Mouse (Mus musculus): ENCODE data around the gene Ddr2.

Ddr2 gene

DNA sequence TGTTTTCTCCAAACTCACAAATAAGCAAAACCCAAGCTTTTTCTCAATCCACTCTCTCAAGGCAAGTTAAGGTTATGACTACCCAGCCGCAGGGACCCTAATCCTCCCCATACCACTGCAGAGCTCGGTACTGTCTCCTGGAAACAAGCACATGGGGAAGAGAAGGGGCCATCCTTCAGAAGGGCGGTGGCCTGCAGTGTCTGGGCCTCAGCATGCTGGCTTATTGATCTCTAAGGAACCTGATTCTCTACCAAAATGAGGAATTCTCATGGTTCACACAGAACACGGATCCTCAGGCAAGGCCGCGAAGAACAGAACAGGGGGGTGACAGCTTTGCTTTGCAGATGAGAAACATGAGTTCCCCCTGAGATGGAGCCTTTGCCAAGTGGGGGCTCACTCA, 159.0 kb downstream of the Ddr2 start:
- in situ Hi-C loops (cut with MboI, MseI): loop anchor here (25.0 kb wide), 1 partner anchor 1936 kb away; the partner anchor contains the start of gene Gm10521

DNA sequence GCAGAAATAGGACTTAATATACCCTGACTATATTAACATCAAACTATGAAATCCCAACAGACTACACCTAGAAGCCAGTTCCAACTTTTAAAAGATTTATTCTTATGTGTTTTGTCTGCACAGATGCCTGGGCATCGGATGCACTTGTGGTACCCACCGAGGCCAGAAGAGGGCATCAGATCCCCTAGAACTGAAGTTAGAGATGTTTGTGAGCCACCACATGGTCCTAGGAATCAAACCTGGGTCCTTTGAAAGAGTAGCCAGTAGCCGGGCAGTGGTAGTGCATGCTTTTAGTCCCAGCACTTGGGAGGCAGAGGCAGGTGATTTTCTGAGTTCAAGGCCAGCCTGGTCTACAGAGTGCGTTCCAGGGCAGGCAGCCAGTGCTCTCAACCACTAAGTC, 159.9 kb downstream of the Ddr2 start:
- in situ Hi-C loops (cut with MboI, MseI): loop anchor here (25.0 kb wide), 1 partner anchor 1937 kb away; the partner anchor contains the start of gene Gm10521

DNA sequence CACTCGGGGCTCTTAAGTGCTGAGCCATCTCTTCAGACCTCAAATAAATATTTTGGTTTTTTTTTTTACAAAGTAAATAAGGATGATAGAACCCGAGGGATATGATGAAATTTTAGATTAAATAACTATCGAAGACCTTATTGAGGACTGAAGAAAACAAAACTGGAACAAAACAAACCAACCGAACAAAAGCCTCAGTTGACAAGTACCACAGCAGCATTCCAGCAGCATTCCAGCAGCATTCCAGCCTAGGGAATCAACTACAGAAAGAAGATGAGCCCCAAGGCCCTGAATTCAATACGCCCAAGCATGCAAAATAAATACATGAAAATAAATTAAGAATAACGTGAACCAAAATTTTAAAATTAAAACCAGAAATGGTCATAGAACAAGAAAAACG, 160.6 kb downstream of the Ddr2 start:
- in situ Hi-C loops (cut with MboI, MseI): loop anchor here (5.0 to 25.0 kb wide), 2 partner anchors 187 to 1937 kb away; partner anchors contain the start of gene Gm10521

DNA sequence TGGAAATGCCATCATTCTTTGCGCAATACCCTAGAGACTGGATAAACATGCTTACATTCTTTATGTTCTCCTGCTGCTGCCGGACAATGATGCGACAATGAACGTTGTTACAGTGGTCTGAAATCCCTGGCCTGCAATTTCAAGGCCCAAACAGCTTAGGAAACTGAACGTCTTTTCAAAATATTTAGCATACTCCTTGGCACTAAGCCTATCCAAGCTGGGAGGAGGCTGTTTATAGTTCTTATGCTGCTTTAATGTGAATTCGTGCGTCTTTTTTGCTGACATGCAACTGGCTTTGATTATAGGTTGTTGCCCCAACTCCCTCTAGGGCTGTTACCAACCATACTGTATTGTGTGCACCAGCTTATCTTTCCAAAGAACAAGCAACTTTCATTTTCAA, 161.7 kb downstream of the Ddr2 start:
- in situ Hi-C loops (cut with MboI, MseI): loop anchor here (5.0 kb wide), 1 partner anchor 188 kb away; no protein-coding TSS in a partner anchor

DNA sequence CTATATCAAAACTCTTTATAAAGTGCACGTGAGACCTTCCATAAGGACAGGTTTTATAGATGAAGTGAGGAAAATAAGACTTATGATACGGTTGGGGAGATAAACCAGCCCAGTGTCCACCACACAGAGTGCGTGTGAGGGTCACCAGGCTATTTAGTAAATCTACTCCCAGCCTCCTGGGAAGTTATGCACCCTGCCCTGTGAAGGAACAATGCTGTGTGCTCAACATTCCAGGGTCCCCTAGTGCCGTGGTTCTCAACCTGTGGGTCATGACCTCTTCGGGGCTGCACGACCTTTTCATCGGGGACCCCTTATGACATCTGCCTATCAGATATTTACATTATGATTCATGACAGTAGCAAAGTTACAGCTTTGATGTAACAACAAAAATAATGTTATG, 162.3 kb downstream of the Ddr2 start:
- in situ Hi-C loops (cut with MboI, MseI): loop anchor here (5.0 kb wide), 1 partner anchor 189 kb away; no protein-coding TSS in a partner anchor

DNA sequence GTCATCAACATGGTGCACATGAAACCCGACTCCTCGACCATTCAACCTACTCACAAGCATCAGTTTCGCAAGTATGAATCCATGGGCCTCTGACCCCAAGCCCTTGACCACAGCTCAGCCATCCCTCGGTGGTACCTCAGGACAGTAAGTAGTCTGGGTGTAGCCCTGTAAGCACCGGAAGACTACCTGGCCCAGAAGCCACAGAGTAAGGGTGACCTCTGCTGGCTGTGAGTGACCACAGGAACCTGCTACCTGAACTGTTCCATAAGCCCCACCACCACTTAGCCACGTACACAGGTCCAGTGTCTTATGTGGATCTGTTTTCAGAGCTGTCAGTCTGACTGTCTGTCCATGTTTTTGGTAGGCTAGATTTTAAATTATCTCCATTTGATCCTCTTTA, 162.9 kb downstream of the Ddr2 start:
- in situ Hi-C loops (cut with MboI, MseI): loop anchor here (5.0 kb wide), 1 partner anchor 190 kb away; no protein-coding TSS in a partner anchor

DNA sequence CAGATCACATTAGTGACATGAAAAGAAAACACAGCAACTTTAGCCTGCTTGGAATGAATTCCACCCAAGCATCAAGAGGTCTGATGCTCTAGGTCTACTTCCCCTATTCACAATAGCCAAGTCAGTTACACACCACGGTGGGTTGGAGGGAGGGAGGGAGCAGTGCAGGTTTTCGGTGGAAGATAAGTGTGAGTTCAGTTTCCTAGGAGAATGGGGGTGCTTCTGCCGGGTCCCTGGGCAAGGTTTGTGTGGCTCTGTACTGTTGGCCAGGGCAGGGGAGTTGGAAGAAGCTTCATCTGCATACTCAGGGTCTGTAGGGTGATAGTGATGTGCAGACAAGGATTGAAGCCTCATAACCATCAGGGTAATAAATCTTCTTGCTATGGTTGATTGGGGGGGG, 164.6 kb downstream of the Ddr2 start:
- in situ Hi-C loops (cut with MboI, MseI): loop anchor here (5.0 kb wide), 1 partner anchor 191 kb away; no protein-coding TSS in a partner anchor

DNA sequence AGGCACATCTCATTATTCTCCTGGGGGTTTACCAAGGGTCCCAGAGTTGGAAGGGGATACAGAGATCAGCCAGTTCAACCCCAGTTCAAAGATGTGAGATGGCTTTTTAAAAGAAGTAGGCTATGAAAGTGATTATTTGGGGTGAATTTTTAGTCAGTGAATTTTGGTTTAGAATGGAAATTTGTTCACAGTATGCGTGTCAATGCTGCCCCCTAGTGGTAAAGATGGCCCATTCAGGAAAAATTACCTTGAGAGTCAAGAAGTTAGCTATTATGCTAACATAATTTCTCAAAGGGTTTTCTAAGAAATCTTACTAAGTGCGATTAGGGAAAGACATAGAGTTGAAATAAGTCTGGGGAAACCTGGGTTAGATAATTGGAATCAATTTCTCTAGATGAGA, 171.2 kb downstream of the Ddr2 start:
- in situ Hi-C loops (cut with MboI, MseI): loop anchor here (10.0 kb wide), 1 partner anchor 265 kb away; no protein-coding TSS in a partner anchor

DNA sequence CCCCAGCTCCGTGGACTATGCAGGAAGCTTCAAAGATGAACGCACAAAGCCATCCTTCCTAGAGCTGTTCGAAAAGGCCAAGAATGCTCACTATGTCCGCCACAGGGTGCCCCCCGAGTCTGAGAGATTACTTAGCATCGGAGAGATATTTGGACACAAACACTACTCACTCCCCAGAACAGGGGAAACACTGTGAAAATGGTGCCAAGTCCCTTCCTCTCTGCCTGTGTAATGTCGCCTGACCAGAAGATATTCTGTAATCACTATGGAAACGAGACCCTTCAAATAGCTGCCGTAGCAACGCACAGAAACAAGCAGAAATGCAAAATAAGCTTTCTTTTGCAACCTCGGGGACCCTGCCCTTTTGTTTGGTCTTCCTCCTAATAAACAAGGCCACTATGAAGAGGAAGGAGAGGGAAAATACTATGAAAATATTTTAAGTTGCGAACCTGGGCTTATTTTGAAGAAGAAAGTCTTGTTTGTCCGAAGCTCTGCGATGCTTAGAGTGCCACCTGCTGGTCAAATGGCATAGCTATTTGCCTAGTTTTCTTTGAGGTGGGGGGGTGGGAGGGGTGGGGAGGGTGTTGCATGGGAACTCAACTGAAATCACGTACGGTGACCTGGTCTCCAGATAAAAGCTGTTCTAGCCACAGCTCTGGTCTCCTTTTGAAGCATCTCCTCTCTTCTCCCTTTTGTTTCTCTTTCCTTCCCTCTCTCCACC, 176.4 kb downstream of the Ddr2 start:
- in situ Hi-C loops (cut with MboI, MseI): loop anchor here (10.0 kb wide), 1 partner anchor 259 kb away; no protein-coding TSS in a partner anchor

DNA sequence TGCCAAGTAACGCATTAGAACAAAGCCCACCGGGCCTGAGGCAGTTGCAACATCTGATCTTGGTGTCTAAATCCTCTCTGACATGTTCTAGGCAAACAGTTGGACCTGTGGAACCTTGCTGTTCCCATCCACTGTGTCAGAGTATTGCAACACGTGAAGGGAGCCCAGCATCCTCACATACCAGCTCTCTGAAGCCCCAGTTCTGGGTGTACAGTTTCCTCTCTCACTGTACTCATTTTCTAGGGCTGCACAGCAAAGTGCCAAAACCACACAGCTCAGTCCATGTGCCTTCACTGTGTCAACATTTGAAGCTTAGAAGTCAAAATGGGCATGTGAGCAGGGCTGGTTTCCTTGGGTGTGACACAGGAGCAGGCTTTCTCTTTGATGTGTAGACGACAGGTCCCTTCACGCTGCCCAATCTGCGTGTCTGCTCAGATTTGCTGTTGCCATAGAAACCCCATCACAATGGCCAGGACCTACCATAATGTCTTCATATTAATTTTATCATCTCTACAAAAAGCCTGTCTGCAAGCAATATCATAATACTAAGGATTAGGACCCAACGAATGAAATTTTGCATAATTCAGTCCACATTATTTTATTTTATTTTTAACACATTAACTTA, 178.3 kb downstream of the Ddr2 start:
- in situ Hi-C loops (cut with MboI, MseI): loop anchor here (10.0 kb wide), 1 partner anchor 257 kb away; no protein-coding TSS in a partner anchor

DNA sequence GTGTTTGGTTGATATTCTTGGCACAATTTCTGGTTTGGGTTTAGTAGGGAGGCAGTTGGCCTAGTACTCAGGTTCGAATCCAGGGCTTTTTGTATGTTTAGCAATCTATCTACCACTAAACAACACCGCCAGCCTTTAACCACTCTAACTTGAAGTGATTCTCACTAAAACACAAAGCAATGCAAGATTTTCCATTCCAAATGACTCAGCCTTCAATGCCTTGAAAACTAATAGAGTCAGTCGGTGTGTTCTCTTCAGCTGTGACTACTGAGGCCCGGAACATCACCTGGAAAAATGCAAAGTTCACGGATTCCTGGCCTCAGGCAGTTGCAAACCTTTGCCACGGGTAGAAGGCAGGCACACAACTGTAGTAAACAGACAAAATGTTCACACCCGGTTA, 178.9 kb downstream of the Ddr2 start:
- in situ Hi-C loops (cut with MboI, MseI): loop anchor here (10.0 kb wide), 1 partner anchor 257 kb away; no protein-coding TSS in a partner anchor

DNA sequence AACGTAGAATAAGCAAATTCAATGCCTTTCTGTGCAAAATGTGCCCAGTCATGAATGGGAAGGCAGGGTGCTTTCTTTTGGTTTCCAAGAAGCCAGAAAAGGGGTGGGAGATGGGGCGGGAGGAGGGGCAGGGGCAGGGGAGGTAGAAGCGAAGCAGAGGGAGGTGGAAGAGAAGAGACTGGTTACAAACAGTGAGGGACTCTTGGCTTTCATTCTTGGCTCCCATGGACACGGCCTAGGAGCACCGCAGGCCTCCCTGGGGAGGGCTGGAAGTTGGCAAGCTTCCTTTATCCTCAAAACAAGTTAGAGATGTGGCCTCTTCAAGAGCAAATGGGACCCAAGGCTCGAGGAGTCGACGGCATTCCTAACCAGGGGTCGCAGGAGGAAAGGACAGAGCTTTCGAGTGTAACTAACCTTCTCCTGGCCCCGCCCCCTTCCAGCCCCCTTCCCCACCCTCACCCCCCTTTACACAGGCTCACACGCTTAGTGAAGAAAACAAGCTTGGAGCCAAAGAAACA, 182.0 kb downstream of the Ddr2 start, which contains the start of gene Ccdc190:
TSS of gene Ccdc190 (plus strand) at position 195 of the 518 bp plus-strand sequence.
- in situ Hi-C loops (cut with MboI, MseI): no loop called here

DNA sequence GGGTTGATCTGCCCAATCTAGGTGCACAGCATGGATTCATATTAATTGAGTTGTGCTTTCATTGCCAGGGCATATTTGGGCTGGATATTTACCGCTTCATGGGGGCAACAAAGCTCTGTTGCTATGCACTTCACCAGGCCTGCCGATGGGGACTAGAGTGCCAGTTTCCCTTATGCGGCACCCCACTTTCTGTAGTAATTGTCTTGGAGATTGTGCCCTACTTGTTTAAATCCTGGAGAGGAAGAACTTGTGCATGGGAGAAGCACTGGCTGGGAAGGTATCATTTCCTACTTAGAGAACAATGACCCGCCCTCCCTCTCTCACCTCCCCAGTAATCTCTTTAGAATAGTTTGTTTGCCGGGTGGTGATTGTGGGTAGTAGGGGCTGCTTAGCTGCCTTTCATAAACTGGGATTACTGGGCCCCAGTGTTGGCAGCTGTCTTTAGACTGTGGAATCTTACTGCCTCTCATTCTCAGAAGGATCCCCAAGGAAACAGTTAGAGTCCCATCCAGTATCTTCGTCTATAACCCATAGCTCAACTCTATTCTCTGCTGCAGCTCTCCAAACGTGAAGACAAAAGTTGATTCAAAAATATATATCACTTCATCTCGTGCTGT, 182.7 kb downstream of the Ddr2 start:
- in situ Hi-C loops (cut with MboI, MseI): no loop called here

DNA sequence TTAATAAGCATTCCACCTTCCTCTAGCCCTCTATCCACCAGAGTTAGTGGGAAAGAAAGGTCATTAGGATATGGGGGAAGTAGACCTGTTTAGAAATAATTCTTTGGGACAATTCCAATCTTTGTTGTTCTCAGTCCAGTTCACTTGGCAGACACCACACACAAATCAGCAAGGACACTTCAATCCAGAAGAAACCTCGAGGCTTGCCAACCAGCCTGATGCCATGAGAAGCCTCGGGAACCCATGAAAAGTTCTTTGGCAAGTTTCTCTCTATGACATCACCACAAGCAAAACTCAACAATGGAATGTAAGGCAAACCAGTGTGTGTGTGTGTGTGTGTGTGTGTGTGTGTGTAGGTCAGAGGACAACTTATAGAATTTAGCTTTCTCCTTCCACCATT, 186.0 kb downstream of the Ddr2 start:
- in situ Hi-C loops (cut with MboI, MseI): loop anchor here (5.0 kb wide), 1 partner anchor 392 kb away; the partner anchor contains the start of gene Nuf2

Measured in T-helper 2 cell (primary cell).